Mouse (Mus musculus) heart, adult 18-20 months (tissue): ENCODE results near the gene Ttpal. TPM values are rescaled to one million over a fixed set of nuclear protein-coding genes. Genes with fewer than 3 reads are reported as not detected.

Source experiments
- DNase-seq, 2 experiments: peaks; one replicate each; pipeline ENCODE4 v3.0.0; 2021 to 2022; ENCODE audit warnings: mixed read lengths in 1 of 2
- total RNA-seq, 2 experiments: library from RNA; stranded (reverse); gene quantifications; 2 replicates each; pipeline ENCODE4 v1.2.3; 2021

Ttpal gene
- total RNA-seq, 2 experiments from 2014 or later, result 12.0 to 16.8 TPM

GRCm38 (mm10) chr2:163590996-163591395, 11.1 kb upstream of the Ttpal start:
- DNase-seq, result no peak

GRCm38 (mm10) chr2:163592084-163592483, 10.0 kb upstream of the Ttpal start:
- peak in 1 of 2 experiments; percentile 60 for DNase-seq

DNA sequence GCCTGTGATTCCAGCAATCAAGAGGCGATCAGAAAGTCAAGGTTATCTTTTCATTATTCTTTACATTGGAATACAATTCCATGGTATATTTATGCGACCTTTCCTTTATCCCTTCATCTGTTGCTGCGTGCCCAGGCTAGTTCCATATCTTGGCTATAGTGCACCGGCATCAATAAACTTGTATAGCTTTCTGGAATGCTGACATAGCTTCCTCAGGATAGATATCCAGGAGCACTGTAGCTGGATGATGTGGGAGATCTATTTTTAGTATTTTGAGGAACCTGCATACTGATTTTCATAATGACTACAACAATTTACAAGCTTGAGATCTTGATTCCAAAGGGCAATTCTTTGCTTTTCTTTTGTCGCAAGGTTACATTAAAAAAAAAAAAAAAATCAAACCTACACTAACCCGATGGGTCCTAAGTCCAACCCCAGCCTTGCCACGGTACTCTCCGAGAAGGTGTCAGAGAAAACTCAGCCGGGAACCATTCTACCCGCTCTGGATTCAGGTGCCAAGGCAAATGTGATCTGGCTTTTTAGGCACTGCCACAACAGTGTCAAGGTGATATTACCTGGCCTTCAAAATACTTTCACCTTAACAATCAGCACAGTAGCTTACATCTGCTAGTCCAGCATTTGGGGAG, 8.4 kb upstream of the Ttpal start:
- no peak for DNase-seq

DNA sequence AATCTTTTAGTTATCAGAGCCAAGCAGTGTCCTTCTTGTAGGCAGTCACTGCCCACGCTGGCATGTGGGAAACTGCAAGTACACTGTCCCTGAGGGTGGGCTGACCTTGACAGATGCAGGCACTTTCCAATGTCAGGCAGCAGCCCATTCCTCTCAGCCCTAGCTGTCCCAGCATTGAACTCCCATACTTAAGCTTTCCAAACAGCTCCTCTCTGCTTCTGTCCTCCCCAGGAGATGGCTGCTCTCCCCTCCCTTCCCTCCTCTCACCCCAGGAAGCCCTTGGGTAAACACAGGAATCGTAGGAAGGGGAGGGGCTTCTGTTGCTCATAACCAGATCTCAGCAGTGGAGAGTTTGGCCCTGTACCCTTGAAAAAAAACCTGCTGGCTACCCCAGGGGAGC, 7.0 kb upstream of the Ttpal start:
- DNase-seq, result peak; percentile 52 to 84

DNA sequence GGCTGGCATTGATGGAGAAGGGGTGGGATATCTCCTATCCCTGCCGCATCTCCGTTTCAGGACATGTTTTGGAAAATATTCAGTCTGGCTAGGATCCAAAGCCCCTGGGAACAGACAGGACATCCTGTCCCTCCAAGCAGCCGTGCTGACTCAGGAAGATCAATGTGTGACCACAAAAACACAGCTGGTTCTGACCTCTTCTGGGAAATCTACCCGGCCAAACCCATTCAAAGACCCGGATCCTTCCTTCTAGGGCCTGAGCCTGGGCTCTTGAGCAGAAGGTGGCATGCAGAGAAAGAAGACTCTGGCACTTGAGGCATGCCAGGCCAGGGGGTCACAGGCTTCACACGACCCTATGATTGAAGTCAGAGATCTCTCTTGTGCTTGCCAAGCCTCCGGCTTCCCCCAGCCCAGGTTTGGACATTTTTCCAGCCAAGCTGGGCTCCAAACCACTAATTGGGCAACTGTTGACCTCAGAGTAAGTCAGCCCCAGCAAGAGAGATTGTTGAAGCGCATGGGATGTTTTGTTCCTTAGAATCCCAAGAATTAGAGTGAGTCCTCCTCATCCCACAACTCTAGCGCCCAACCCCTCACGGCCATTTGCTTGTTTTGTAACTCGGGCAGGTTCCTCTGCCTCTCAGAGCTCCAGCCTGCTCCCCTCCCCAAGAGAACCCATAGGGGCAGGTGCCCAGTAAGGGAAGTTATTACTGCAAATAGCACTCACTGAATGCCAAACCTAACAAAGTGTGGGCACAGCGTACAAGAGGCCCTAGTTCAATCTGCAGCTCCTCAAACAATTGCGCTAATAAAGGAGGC, 5.8 kb upstream of the Ttpal start:
- peak; percentile 92 to 95 for DNase-seq

- DNase-seq, result no peak
Observed at GRCm38 (mm10) chr2:163596873-163597155, 5.3 kb upstream of the Ttpal start.

DNA sequence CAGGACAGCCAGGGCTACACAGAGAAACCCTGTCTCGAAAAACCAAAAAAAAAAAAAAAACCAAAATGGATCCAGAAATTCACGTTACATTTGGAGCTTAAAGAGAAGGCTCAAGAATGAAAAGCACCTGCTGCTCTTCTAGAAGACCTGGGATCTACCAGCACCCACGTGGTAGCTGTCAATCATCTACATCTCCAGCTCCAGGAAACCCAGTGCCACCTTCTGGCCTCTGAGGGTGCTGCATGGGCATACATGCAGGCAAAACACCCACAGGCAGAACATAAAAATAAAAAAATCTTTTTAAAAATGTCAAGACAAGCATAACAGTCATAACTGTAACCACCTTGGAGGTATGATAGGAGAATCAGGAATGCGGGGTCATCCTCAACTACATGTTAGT, 4.5 kb upstream of the Ttpal start:
- DNase-seq, result no peak

- peak; percentile 73 to 85 for DNase-seq
Observed at GRCm38 (mm10) chr2:163599226-163599625, 2.9 kb upstream of the Ttpal start.

DNA sequence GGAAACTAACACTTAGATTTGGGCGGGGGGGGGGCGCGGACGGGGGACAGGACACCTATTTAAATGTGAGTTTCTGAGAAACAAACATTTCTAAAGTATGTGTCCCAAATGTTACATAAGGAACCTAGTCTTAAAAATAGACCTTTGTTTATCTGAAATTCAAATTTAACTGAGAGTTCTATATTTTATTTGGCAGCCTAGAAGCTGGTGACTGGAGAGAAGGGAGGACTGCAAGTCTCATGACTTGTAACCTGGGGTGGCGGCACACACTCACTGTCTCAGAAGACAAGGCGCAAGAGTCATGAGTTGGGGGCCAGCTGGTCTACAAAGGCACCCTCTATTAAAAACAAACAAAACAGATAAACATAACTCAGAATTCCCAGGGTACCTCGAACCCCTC, 1.0 kb upstream of the Ttpal start:
- no peak for DNase-seq

DNA sequence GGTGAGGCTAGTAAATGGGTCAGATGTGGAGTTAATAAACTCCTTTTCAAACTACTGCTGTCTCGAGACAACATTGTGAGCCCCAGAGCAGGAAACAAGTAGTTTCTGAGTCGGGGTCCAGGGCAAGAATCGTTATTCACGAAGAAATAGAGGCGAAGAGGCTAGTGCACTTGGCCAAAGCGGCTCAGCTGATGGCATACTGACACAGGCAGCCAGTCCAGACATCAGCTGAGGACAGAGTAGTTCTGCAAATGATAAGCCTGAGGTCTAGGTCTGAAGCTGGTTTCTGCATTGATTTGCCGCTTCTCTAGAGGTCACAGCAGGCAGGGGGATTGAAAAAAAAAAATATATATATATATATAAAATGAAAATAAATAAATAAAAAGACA, 408 bp upstream of the Ttpal start:
- DNase-seq, result no peak

GRCm38 (mm10) chr2:163606161-163606560, 4.0 kb downstream of the Ttpal start:
- no peak for DNase-seq

DNA sequence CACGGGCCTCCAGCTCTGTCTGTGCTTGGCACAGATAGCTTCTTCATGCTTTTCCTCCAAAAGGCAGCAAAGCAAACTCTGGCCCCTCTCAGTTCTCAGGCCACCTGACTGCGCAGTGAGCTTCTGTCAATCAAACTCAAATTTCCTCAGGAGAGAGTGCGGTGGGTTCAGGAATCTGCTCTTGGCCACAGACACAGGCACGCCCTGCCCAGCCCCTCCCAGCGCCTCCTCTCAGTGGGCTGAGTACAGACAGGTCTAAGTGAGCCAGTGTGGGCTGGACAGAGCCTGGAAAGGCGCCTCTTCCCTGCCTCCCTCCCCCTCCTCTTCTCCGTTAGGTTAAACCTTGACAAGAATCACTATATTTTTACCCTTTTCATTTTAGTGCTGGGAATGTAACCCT, 5.9 kb downstream of the Ttpal start:
- DNase-seq, result no peak

- peak in 1 of 2 experiments; percentile 37 for DNase-seq
Observed at GRCm38 (mm10) chr2:163609281-163609975, 7.3 kb downstream of the Ttpal start.

DNA sequence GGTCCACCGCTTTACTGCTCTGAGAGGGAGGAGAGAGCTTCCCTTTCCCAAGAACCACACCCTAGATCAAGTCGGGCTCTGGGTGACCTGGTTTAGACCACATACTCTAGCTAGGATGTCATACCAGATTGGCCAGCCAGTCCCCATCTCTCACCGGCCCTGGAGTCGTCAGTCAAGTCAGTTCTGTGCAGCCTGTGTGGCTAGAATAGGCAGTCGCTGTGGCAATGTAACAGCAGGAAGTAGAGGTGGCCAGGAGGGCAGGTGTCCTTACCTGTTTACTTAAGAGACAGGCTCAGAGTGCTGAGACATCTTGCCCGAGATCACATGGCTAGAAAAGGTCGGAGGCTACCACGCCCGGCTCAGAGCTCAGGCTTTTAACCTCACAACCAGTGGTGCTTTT, 9.1 kb downstream of the Ttpal start:
- DNase-seq, result no peak

GRCm38 (mm10) chr2:163613206-163613605, 11.1 kb downstream of the Ttpal start:
- no peak for DNase-seq

- DNase-seq, result no peak
Observed at GRCm38 (mm10) chr2:163613990-163614389, 11.9 kb downstream of the Ttpal start.

GRCm38 (mm10) chr2:163615401-163615800, 13.3 kb downstream of the Ttpal start:
- no peak for DNase-seq

DNA sequence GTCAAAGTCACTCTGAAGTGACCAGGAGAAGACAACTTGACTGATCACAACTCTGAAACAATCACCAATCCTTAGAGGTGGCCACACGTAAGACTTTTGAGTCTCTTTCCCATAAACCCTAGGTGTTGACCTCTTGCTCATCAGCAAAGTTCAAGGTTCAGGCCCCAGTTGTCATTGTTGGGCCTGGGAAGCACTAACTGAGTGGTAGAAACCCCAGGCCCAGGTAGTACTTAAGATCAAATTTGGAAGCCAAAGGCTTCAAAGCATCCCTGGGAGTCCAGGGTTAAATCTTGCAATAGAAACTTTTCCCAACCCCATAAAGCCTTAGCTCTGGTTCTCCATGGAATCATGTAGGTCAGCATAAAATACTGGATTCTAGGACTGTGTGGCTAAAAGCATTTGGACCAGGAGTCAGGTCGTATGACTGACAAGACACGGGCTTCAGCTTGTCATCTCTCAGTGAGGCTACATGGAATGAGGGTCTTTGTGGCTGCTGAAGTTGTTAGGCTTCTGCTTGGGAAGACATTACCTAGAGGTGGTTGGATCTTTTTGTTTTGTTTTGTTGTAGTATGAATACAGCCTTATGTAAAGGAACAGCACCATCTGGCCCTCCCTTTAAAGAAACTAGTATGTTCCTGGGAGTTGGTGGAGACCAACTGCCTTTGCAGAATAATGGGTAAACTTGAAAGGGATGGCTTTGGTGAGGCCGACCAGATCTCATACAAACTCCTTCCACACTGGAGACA, 14.0 kb downstream of the Ttpal start:
- no peak for DNase-seq

DNA sequence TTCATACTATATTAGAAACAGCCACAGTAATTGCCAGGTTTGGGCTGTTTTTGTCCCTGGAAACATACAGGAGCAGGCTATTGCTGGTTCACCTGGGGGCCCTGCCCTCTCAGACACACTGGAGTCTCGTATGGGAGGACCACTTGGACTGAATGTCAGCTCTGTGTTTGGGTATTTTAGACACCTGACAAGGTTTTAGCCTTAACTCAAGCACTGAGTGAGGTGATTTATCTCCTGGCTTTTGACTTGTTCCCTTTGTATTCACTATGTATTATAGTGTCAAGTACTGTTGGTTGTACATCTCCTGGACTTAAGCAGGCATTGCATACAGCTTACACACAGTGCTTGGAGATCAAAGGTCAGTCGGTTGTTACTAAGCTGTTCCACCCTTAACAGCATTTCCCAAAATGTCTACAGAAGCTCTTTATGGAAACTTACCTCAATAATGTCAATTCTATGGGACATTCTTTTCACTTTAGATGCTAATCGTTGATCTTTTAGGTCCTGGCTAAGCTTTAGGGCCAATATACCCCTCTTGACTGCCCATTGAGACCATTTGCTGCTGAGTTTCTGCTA, 14.6 kb downstream of the Ttpal start:
- DNase-seq, result no peak

DNA sequence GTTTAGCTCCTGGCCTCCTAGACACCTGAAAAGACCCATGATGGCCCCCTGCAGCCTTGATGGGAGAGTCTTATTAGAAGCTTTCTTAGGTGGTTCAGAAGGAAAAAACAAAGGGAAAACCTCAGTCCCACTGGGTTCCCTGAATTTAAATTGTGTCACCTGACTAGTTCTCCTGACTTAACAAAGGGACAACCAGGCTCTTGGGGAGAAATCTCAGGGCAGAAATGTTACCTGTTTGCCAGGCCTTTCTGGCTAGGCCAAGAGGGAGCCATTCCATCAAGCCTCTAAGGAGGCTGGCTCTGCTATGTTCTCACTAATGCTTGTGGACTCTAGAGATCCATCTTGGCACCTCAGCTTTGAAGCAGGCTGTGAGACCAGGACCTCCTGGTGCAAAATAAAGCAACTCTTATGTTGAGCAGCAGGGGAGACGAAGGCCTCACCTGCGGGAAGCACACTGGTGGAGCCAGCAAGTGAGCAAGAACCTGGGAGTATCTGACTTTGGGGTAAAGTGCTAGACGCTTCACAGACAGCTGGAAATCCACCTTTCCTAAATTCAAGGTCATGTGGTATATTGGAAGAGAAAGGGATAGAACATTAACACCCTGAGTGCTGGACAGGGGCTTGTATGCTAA, 15.2 kb downstream of the Ttpal start:
- no peak for DNase-seq

GRCm38 (mm10) chr2:163617874-163618273, 15.8 kb downstream of the Ttpal start:
- DNase-seq, result no peak

GRCm38 (mm10) chr2:163620451-163620850, 18.3 kb downstream of the Ttpal start:
- DNase-seq, result no peak
